Mouse (Mus musculus): Measurements from ENCODE around the gene Odc1.

Gene Odc1

GRCm38 (mm10) chr12:17586011-17586410, 41.4 kb downstream of the Odc1 start:
- CTCF ChIA-PET: no interaction called here

DNA sequence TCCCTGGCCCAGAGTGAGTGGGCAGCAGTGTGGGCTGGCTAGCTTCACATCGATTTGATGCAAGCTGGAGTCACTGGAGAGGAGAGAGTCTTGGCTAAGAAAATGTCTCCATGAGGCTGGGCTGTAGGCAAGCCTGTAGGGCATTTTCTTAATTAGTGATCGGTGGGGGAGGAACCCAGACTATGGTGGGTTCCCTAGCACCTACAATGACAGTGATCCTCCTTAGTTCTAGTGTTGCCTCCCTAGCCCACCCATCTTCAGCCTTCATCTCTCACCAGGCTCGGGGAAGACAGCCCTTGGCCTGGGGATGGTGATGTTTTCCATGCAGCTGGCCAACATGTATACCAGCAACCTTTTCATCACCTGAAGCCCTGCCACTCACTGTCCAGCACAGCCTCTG, 43.8 kb downstream of the Odc1 start:
- CTCF ChIA-PET: no interaction called here

- CTCF ChIA-PET: no interaction called here
Measured at GRCm38 (mm10) chr12:17588906-17589612, 44.5 kb downstream of the Odc1 start.

- CTCF ChIA-PET: no interaction called here
Measured at GRCm38 (mm10) chr12:17591249-17591648, 46.7 kb downstream of the Odc1 start.

DNA sequence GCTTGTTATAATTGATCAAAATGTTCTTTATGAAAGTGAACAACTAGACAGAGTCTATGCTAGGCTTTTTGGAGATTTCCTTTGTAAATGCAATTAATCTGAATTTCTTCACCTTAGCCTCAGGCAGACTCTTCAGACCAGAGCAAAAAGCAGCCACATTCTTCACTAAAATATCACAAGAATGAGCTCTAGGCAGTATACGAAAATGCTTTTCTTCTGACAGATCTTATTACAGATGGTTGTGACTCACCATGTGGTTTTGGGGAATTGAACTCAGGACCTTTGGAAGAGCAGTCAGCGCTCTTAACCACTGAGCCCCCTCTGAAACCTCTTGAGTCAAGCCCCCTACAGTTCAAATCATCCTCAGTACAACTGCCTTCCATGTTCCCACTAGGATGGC, 49.4 kb downstream of the Odc1 start:
- CTCF ChIA-PET: no interaction called here

DNA sequence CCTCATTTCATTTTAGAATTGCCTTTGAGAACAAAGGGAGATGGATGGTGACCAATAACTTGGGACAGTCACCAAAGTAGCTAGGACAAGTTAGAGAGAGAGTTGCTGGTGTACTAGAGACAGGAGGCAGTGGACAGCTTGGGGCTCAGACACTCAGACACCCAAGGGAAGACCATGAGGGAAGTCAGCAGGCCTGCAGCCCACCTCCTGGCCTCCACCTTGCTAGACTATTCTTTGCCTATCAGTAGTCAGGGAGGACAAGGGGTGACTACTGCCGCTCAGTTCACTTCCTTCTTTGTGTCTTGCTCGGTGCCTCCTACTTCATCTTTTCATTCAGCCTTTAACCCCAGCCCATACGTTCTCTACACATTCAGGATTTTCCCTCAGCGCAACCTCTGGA, 50.1 kb downstream of the Odc1 start:
- CTCF ChIA-PET: no interaction called here

GRCm38 (mm10) chr12:17595166-17595565, 50.6 kb downstream of the Odc1 start:
- CTCF ChIA-PET: no interaction called here
